Comparison of ENCODE assay signal across 8 mouse cellular contexts in genomic region chr2:120970045-120970539, GRCm38 (mm10). TPM values are rescaled to one million over a fixed set of nuclear protein-coding genes. Genes with fewer than 3 reads are reported as not detected.
DNase-seq lines count a peak whose midpoint lies in the region; ATAC-seq and TF ChIP-seq lines count a peak whose summit lies in the region.

No protein-coding gene starts in this region.

- TF ChIP-seq POLR2A in bone marrow macrophage, adult 2 months (IDR thresholded peaks at IDR 0.05; ENCODE audit: borderline replicate concordance, low read depth, low read length) = no peak

- WGBS in lung, embryonic 15.5 days = 0% methylated on average over 20 of the region's 23 CpGs
- WGBS in intestine, embryonic 14.5 days = under 1% methylated on average over 23 of the region's 23 CpGs
- under 1% methylated on average over 23 of the region's 23 CpGs for WGBS in midbrain, embryonic 14.5 days

- H3K9ac ChIP-seq in lung, embryonic 15.5 days = peak overlapping the region; percentile 69
- peak overlapping the region; percentile 81 for H3K9ac ChIP-seq in intestine, embryonic 14.5 days (ENCODE audit: low read length)
- H3K9ac ChIP-seq in midbrain, embryonic 14.5 days (replicated peaks; ENCODE audit: low read length) = peak overlapping the region; percentile 81

- H3K4me1 ChIP-seq in lung, embryonic 15.5 days = peaks cover 16% of the 10 kb centered on the region; the same call in 1 of the 2 replicates
- H3K4me1 ChIP-seq in bone marrow macrophage, adult 2 months (ENCODE audit: control insufficient read depth, insufficient read depth, low read length) = peaks cover 26% of the 10 kb centered on the region
- 0 out of 2 replicates have a peak, but pooled peaks cover 7% of the 10 kb centered on the region for H3K4me1 ChIP-seq in intestine, embryonic 14.5 days (replicated peaks; ENCODE audit: control insufficient read depth, insufficient read depth, low read length)
- peaks cover 13% of the 10 kb centered on the region for H3K4me1 ChIP-seq in midbrain, embryonic 14.5 days (ENCODE audit: control insufficient read depth, insufficient read depth, low read length)

- DNase-seq in lung, postnatal 36 days = no peak
- no peak for DNase-seq in intestine, embryonic 14.5 days (ENCODE audit: low spot score)
- no peak for DNase-seq in midbrain, embryonic 14.5 days
- DNase-seq in frontal cortex, postnatal 36 days (ENCODE audit: low spot score in 2 of 2) = no peak
- DNase-seq in natural killer cell, adult 2 months (ENCODE audit: low spot score in 2 of 2) = no peak

- H3K27me3 ChIP-seq in lung, embryonic 15.5 days = 0 out of 2 replicates have a peak, but pooled peaks cover 5% of the 10 kb centered on the region
- H3K27me3 ChIP-seq in intestine, embryonic 14.5 days (replicated peaks; ENCODE audit: control insufficient read depth, insufficient read depth, low read length) = 0 out of 2 replicates have a peak, but pooled peaks cover 4% of the 10 kb centered on the region
- no peaks in the 10 kb centered on the region for H3K27me3 ChIP-seq in midbrain, embryonic 14.5 days (ENCODE audit: control insufficient read depth, insufficient read depth, low read length)

- peak overlapping the region; percentile 64 for H3K4me2 ChIP-seq in lung, embryonic 15.5 days
- peak overlapping the region; percentile 67 for H3K4me2 ChIP-seq in intestine, embryonic 14.5 days (ENCODE audit: low read length)
- H3K4me2 ChIP-seq in midbrain, embryonic 14.5 days (ENCODE audit: low read length) = peak overlapping the region; percentile 76

- H3K9me3 ChIP-seq in lung, embryonic 15.5 days = no peaks in the 10 kb centered on the region
- H3K9me3 ChIP-seq in intestine, embryonic 14.5 days (ENCODE audit: control insufficient read depth, low read length) = no peaks in the 10 kb centered on the region
- H3K9me3 ChIP-seq in midbrain, embryonic 14.5 days (ENCODE audit: control insufficient read depth, low read length) = no peaks in the 10 kb centered on the region

- H3K27ac ChIP-seq in lung, embryonic 15.5 days = peak overlapping the region; percentile 76
- H3K27ac ChIP-seq in bone marrow macrophage, adult 2 months (ENCODE audit: insufficient read depth, low read depth, low read length) = peak overlapping the region; percentile 5; the same call in 1 of the 2 replicates
- peak overlapping the region; percentile 62 for H3K27ac ChIP-seq in intestine, embryonic 14.5 days (ENCODE audit: low read depth)
- H3K27ac ChIP-seq in midbrain, embryonic 14.5 days (replicated peaks; ENCODE audit: low read depth, low read length) = peak overlapping the region; percentile 88

- H3K36me3 ChIP-seq in lung, embryonic 15.5 days = no peaks in the 10 kb centered on the region
- H3K36me3 ChIP-seq in intestine, embryonic 14.5 days (ENCODE audit: control insufficient read depth, insufficient read depth, low read length) = no peaks in the 10 kb centered on the region
- no peaks in the 10 kb centered on the region for H3K36me3 ChIP-seq in midbrain, embryonic 14.5 days (ENCODE audit: control insufficient read depth, insufficient read depth, low read length)

- TF ChIP-seq CTCF in bone marrow macrophage, adult 2 months (IDR thresholded peaks at IDR 0.05; ENCODE audit: low read depth, low read length) = no peak

- ATAC-seq in lung, embryonic 15.5 days (ENCODE audit: borderline replicate concordance, extremely low read depth, low FRiP score, low TSS enrichment) = peak; percentile 15; the same call in 1 of the 2 replicates
- peak; percentile 62 for ATAC-seq in erythroblast, adult 5-6 weeks (replicated peaks; ENCODE audit: low FRiP score, poor library complexity, severe bottlenecking)
- ATAC-seq in intestine, embryonic 14.5 days (replicated peaks; ENCODE audit: low FRiP score, low TSS enrichment, low read depth) = peak; percentile 59
- ATAC-seq in midbrain, embryonic 14.5 days (ENCODE audit: low FRiP score, low TSS enrichment) = peak; percentile 57; the same call in 1 of the 2 replicates

- peak overlapping the region; percentile 73 for H3K4me3 ChIP-seq in lung, embryonic 15.5 days
- peak overlapping the region; percentile 97 for H3K4me3 ChIP-seq in bone marrow macrophage, adult 2 months (ENCODE audit: insufficient read depth, low read length)
- peak overlapping the region; percentile 75 for H3K4me3 ChIP-seq in intestine, embryonic 14.5 days (ENCODE audit: low read depth, low read length)
- H3K4me3 ChIP-seq in midbrain, embryonic 14.5 days (replicated peaks; ENCODE audit: low read depth, low read length) = peak overlapping the region; percentile 77

RNA-seq across cellular contexts. Expression of gene Ubr1, which starts 0.4 kb away (rescaled TPM):
- 25.8 and 29.4 TPM in 2 replicates for polyA plus RNA-seq in lung, embryonic 15.5 days (2015; fragmentation: Nextera tagmentation; extraction: Ambion mirVana)
- polyA plus RNA-seq in bone marrow macrophage, adult 2 months (2012; ENCODE audit: insufficient read depth, insufficient read length, missing spikeins) = 11.2 and 14.9 TPM in 2 replicates
- 17.6 and 21.9 TPM in 2 replicates for total RNA-seq in erythroblast, adult 5-6 weeks (2015; ENCODE audit: low replicate concordance)
- total RNA-seq in erythroblast, adult 5-6 weeks (2017; ENCODE audit: low replicate concordance) = 21.9 and 24.1 TPM in 2 replicates
- 22.3 and 23.5 TPM in 2 replicates for polyA plus RNA-seq in intestine, embryonic 14.5 days (2014; fragmentation: Nextera tagmentation; extraction: Ambion mirVana)
- polyA plus RNA-seq in midbrain, embryonic 14.5 days (2014; fragmentation: Nextera tagmentation; extraction: Ambion mirVana) = 28.3 and 40.5 TPM in 2 replicates

RNA-seq across cellular contexts. Expression of gene Tmem62, which starts 6.7 kb away (rescaled TPM):
- 3.7 and 5.3 TPM in 2 replicates for polyA plus RNA-seq in lung, embryonic 15.5 days (2015; fragmentation: Nextera tagmentation; extraction: Ambion mirVana)
- 7.2 and 11.4 TPM in 2 replicates for polyA plus RNA-seq in bone marrow macrophage, adult 2 months (2012; ENCODE audit: insufficient read depth, insufficient read length, missing spikeins)
- 2.5 and 21.9 TPM in 2 replicates for total RNA-seq in erythroblast, adult 5-6 weeks (2015; ENCODE audit: low replicate concordance)
- 11.4 and 20.8 TPM in 2 replicates for total RNA-seq in erythroblast, adult 5-6 weeks (2017; ENCODE audit: low replicate concordance)
- 4.2 and 4.6 TPM in 2 replicates for polyA plus RNA-seq in intestine, embryonic 14.5 days (2014; fragmentation: Nextera tagmentation; extraction: Ambion mirVana)
- polyA plus RNA-seq in midbrain, embryonic 14.5 days (2014; fragmentation: Nextera tagmentation; extraction: Ambion mirVana) = 11.9 and 13.8 TPM in 2 replicates

RNA-seq across cellular contexts. Expression of gene Ccndbp1, which starts 38.1 kb away (rescaled TPM):
- 38.4 and 39.2 TPM in 2 replicates for polyA plus RNA-seq in lung, embryonic 15.5 days (2015; fragmentation: Nextera tagmentation; extraction: Ambion mirVana)
- 69.8 and 70.8 TPM in 2 replicates for polyA plus RNA-seq in bone marrow macrophage, adult 2 months (2012; ENCODE audit: insufficient read depth, insufficient read length, missing spikeins)
- total RNA-seq in erythroblast, adult 5-6 weeks (2015; ENCODE audit: low replicate concordance) = 367 and 375 TPM in 2 replicates
- 422 and 452 TPM in 2 replicates for total RNA-seq in erythroblast, adult 5-6 weeks (2017; ENCODE audit: low replicate concordance)
- 36.0 and 38.3 TPM in 2 replicates for polyA plus RNA-seq in intestine, embryonic 14.5 days (2014; fragmentation: Nextera tagmentation; extraction: Ambion mirVana)
- 82.6 and 84.9 TPM in 2 replicates for polyA plus RNA-seq in midbrain, embryonic 14.5 days (2014; fragmentation: Nextera tagmentation; extraction: Ambion mirVana)

Comparison
In these comparisons a context has a peak if more than half of its experiments do, and no peak if none do; other contexts are left out.
1. H3K27ac ChIP-seq: peak in every context shown above with its lines; median percentile 88 in midbrain, embryonic 14.5 days; 76 in lung, embryonic 15.5 days; 62 in intestine, embryonic 14.5 days; 5 in bone marrow macrophage, adult 2 months.